Mouse (Mus musculus) spleen, adult 10 weeks (tissue): Measurements from ENCODE around the gene AU041133. TPM values are rescaled to one million over a fixed set of nuclear protein-coding genes. Genes with fewer than 3 reads are reported as not detected.

Experiments
- polyA plus RNA-seq: library from polyadenylated mRNA; stranded (reverse); fragments of 350-450 nt; fragmentation: Illumina TruSeq; extraction: RNeasy Lipid Tissue Mini Kit (QIAGEN cat#74804); gene quantifications from one replicate; pipeline ENCODE4 v1.2.3, GENCODE M21; 2015; ENCODE audit warnings: low replicate concordance; ENCODE audit not compliant: insufficient read depth

Gene AU041133
- polyA plus RNA-seq, result 8.6 TPM

GRCm38 (mm10) chr10:82127850-82128401 lies at the start of gene AU041133:
AU041133 (plus strand) TSS chr10:82128013.

GRCm38 (mm10) chr10:82082728-82083621 lies 44.8 kb upstream of the AU041133 start, which contains the start of gene BC024063:
BC024063 (plus strand) TSS chr10:82083353.

Other genes starting within 250 kb of the AU041133 start
- 2.9 TPM for gene Zfp781, start 197.5 kb upstream of the AU041133 start, polyA plus RNA-seq
- gene Zfp873, start 79.9 kb upstream of the AU041133 start, polyA plus RNA-seq, result 20.5 TPM
- gene BC024063, start 44.7 kb upstream of the AU041133 start, polyA plus RNA-seq, result 3.9 TPM
- 14.7 TPM for gene Zfp938, start 113.3 kb downstream of the AU041133 start, polyA plus RNA-seq
- gene 4932415D10Rik, start 188.6 kb downstream of the AU041133 start, polyA plus RNA-seq, result not detected
- 8.1 TPM for gene Gm4924, start 226.2 kb downstream of the AU041133 start, polyA plus RNA-seq